Mouse (Mus musculus): ENCODE measurements around the gene Tubgcp3.

- no peak for TF ChIP-seq EP300 (IDR thresholded peaks at IDR 0.05; ENCODE audit: insufficient read depth, low read depth, low read length)
- TF ChIP-seq CTCF (IDR thresholded peaks at IDR 0.05) = no peak
- TF ChIP-seq POLR2A (IDR thresholded peaks at IDR 0.05; ENCODE audit: insufficient read depth, low read depth, low read length) = no peak
These were observed 47.0 kb upstream of the Tubgcp3 start for GRCm38 (mm10) chr8:12719091-12719490.

Data from heart, adult 2 months (tissue).